Mouse (Mus musculus) bone marrow macrophage, adult 2 months (primary cell): Measurements from ENCODE around the gene Fbxo42.

Experiments used
- CTCF ChIP-seq: IDR thresholded peaks from 2 replicates; pipeline ENCODE4 v1.5.1; 2012; ENCODE audit warnings: low read depth, mild to moderate bottlenecking, low read length, moderate library complexity
- POLR2A ChIP-seq: IDR thresholded peaks from 2 replicates; pipeline ENCODE4 v1.6.1; 2012; ENCODE audit warnings: mild to moderate bottlenecking, low read depth, low read length, borderline replicate concordance

GRCm38 (mm10) chr4:141129190-141129710 lies 18.5 kb upstream of the Fbxo42 start:
- no peak for TF ChIP-seq CTCF
- TF ChIP-seq POLR2A: no peak
